Mouse (Mus musculus) spleen, adult 2 months (tissue): ENCODE data around the gene Gm11077. TPM values are rescaled to one million over a fixed set of nuclear protein-coding genes. Genes with fewer than 3 reads are reported as not detected.
A peak's percentile ranks its signal among the peaks of the same experiment; 100 is the strongest.

Experiments used
- DNase-seq, 2 experiments: peaks; one replicate each; pipeline versions ENCODE4 v3.0.0 to v3.0.0-alpha.2; 2012 to 2021; ENCODE audit warnings: low spot score in 2 of 2, low read depth in 1 of 2
- H3K27ac ChIP-seq: fragments of 200-500 bp; 2 replicates; pipeline ENCODE4 v1.5.1; 2012; ENCODE audit warnings: low read length, inconsistent platforms; ENCODE audit not compliant: insufficient read depth
- H3K27me3 ChIP-seq: fragments of 200-500 bp; 2 replicates; pipeline ENCODE4 v1.6.1; 2012; ENCODE audit warnings: mild to moderate bottlenecking, moderate library complexity, low read length, inconsistent platforms; ENCODE audit not compliant: control insufficient read depth, insufficient read depth
- H3K36me3 ChIP-seq: fragments of 200-500 bp; 2 replicates; pipeline ENCODE4 v1.6.1; 2012; ENCODE audit warnings: mild to moderate bottlenecking, low read length, inconsistent platforms; ENCODE audit not compliant: control insufficient read depth, insufficient read depth
- H3K4me1 ChIP-seq: fragments of 200-500 bp; 2 replicates; pipeline ENCODE4 v1.6.1; 2011; ENCODE audit warnings: inconsistent platforms; ENCODE audit not compliant: control insufficient read depth, insufficient read depth, insufficient read length
- H3K4me3 ChIP-seq: fragments of 200-500 bp; 2 replicates; pipeline ENCODE4 v1.5.1; 2011; ENCODE audit warnings: mild to moderate bottlenecking, inconsistent platforms; ENCODE audit not compliant: insufficient read depth, insufficient read length; ENCODE audit errors: extremely low read depth
- CTCF ChIP-seq: fragments of 200-500 bp; IDR thresholded peaks from 2 replicates; pipeline ENCODE4 v1.5.1; 2011; ENCODE audit warnings: mild to moderate bottlenecking, inconsistent platforms; ENCODE audit not compliant: insufficient read depth, insufficient read length, insufficient replicate concordance; ENCODE audit errors: extremely low read depth
- POLR2A ChIP-seq: fragments of 200-500 bp; IDR thresholded peaks from 2 replicates; pipeline ENCODE4 v1.6.1; 2011; ENCODE audit warnings: low read depth, low read length, inconsistent platforms
- WGBS: fragments of 180-500 bp; shearing (Covaris S2); methylation state at CpG from one replicate; pipeline ENCODE4 v1.1.7; 2018; 5-methylcytosine and 5-hydroxymethylcytosine counted together
- polyA plus RNA-seq: library from polyadenylated mRNA; depleted of rRNA; stranded (reverse); fragments of >200 nt; gene quantifications from 2 replicates; pipeline ENCODE4 v1.2.3, GENCODE M21; 2012

The Gm11077 gene
- polyA plus RNA-seq, 1 experiment, result not detected

GRCm38 (mm10) chr6:140768859-140769640, 40.0 kb downstream of the Gm11077 start:
- TF ChIP-seq CTCF (no peak), POLR2A (no peak)
- H3K27ac ChIP-seq, result no peak overlapping the region
- H3K36me3 ChIP-seq, result no peaks in the 10 kb centered on the region
- H3K27me3 ChIP-seq, result no peaks in the 10 kb centered on the region; the same call in 1 of the 2 replicates
- WGBS, result 89% methylated on average over 21 of the region's 21 CpGs
- no peak overlapping the region for H3K4me3 ChIP-seq
- H3K4me1 ChIP-seq, result no peaks in the 10 kb centered on the region
- DNase-seq, result no peak

GRCm38 (mm10) chr6:140776274-140776673, 47.2 kb downstream of the Gm11077 start:
- Histone ChIP-seq H3K4me1 (no peaks in the 10 kb centered on the region), H3K4me3 (no peak overlapping the region), H3K27me3 (no peaks in the 10 kb centered on the region), H3K36me3 (no peaks in the 10 kb centered on the region), H3K27ac (no peak overlapping the region)
- TF ChIP-seq CTCF, result no peak
- DNase-seq, result no peak
- 94% methylated on average over 8 of the region's 8 CpGs for WGBS

- H3K4me1 ChIP-seq, result no peaks in the 10 kb centered on the region
- H3K27ac ChIP-seq, result no peak overlapping the region
- 95% methylated on average over 6 of the region's 6 CpGs for WGBS
- DNase-seq, result no peak
- TF ChIP-seq POLR2A (no peak), CTCF (no peak)
- H3K4me3 ChIP-seq, result no peak overlapping the region
- H3K27me3 ChIP-seq, result no peaks in the 10 kb centered on the region
- H3K36me3 ChIP-seq, result no peaks in the 10 kb centered on the region
Observed at GRCm38 (mm10) chr6:140782524-140782923, 53.4 kb downstream of the Gm11077 start.

- Histone ChIP-seq H3K4me3 (no peak overlapping the region), H3K36me3 (no peaks in the 10 kb centered on the region), H3K27me3 (no peaks in the 10 kb centered on the region), H3K27ac (no peak overlapping the region), H3K4me1 (no peaks in the 10 kb centered on the region)
- TF ChIP-seq CTCF (no peak), POLR2A (no peak)
- DNase-seq, result no peak
- WGBS, result 92% methylated on average over 2 of the region's 2 CpGs
Observed at GRCm38 (mm10) chr6:140786058-140786457, 57.0 kb downstream of the Gm11077 start.

- 39% methylated on average over 3 of the region's 3 CpGs for WGBS
- TF ChIP-seq POLR2A (no peak), CTCF (peak; percentile 34; the same call in 1 of the 2 replicates)
- Histone ChIP-seq H3K27ac (no peak overlapping the region), H3K4me1 (no peaks in the 10 kb centered on the region), H3K4me3 (no peak overlapping the region), H3K36me3 (no peaks in the 10 kb centered on the region), H3K27me3 (no peaks in the 10 kb centered on the region)
- no peak for DNase-seq
Observed at GRCm38 (mm10) chr6:140789850-140790249, 60.8 kb downstream of the Gm11077 start.

GRCm38 (mm10) chr6:140793676-140794262, 64.7 kb downstream of the Gm11077 start:
- TF ChIP-seq POLR2A, result no peak
- no peak for TF ChIP-seq CTCF
- H3K4me1 ChIP-seq, result no peaks in the 10 kb centered on the region
- no peaks in the 10 kb centered on the region for H3K36me3 ChIP-seq
- 85% methylated on average over 6 of the region's 6 CpGs for WGBS
- H3K27ac ChIP-seq, result no peak overlapping the region
- no peak overlapping the region for H3K4me3 ChIP-seq
- DNase-seq, result no peak
- H3K27me3 ChIP-seq, result no peaks in the 10 kb centered on the region

- no peak overlapping the region for H3K27ac ChIP-seq
- no peak overlapping the region for H3K4me3 ChIP-seq
- 75% methylated on average over 3 of the region's 3 CpGs for WGBS
- H3K4me1 ChIP-seq, result no peaks in the 10 kb centered on the region
- no peak for DNase-seq
- H3K27me3 ChIP-seq, result no peaks in the 10 kb centered on the region
- TF ChIP-seq POLR2A, result no peak
- TF ChIP-seq CTCF, result no peak
- H3K36me3 ChIP-seq, result no peaks in the 10 kb centered on the region
Observed at GRCm38 (mm10) chr6:140798841-140799240, 69.8 kb downstream of the Gm11077 start.
